Mouse (Mus musculus) small intestine, adult 2 months (tissue): ENCODE measurements at regions not wholly inside any gene's neighbourhood (a gene's known extent, or its start where the extent isn't known, plus 50 kb on each side); places are given as distances from the start of the nearest gene placed in this dataset.

ENCODE experiments used
- CTCF ChIP-seq: fragments of 200-500 bp; IDR thresholded peaks from 2 replicates; pipeline ENCODE4 v1.5.1; 2012; ENCODE audit warnings: low read depth, mild to moderate bottlenecking, control low read depth, inconsistent platforms, low read length, moderate library complexity, mixed read lengths; ENCODE audit not compliant: insufficient replicate concordance, insufficient read length; ENCODE audit errors: extremely low read depth
- POLR2A ChIP-seq: fragments of 200-500 bp; IDR thresholded peaks from 2 replicates; pipeline ENCODE4 v1.6.1; 2012; ENCODE audit warnings: low read depth, mild to moderate bottlenecking, control low read depth, inconsistent platforms, low read length, moderate library complexity

DNA sequence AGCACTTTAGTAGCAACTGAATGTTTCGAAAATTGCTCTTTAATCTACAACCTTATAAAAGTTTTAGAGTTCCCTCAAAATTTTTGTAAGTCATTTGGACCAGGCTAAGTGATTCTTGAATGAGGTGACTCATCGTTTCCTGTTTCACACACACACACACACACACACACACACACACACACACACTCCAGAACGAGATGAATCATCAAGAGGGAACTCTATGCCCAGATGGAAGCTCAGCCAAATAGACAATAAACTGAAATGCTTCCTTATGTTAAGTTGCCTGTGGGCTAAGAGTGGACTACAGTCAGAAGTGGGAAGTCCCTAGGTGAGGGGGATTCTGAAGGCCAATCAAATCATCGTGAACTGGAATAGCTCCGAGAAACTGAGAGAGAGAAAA lies 202.4 kb upstream of the Cxxc4 start:
- no peak for TF ChIP-seq CTCF
- TF ChIP-seq POLR2A, result no peak
